Mouse (Mus musculus): ENCODE results near the gene Mcur1. TPM values are rescaled to one million over a fixed set of nuclear protein-coding genes. Genes with fewer than 3 reads are reported as not detected.
A peak's percentile ranks its signal among the peaks of the same experiment; 100 is the strongest.

The Mcur1 gene
- polyA plus RNA-seq, 1 experiment from 2014 or later = 7.3 TPM

GRCm38 (mm10) chr13:43558959-43559358 is 1.0 kb downstream of the Mcur1 start:
- 43% methylated on average over 6 of the region's 6 CpGs for WGBS
- Histone ChIP-seq H3K36me3 (peaks cover 14% of the 10 kb centered on the region), H3K27ac (no peak overlapping the region), H3K4me3 (peak overlapping the region; percentile 79), H3K27me3 (ENCODE audit: insufficient read depth, poor library complexity, severe bottlenecking) (peaks cover 33% of the 10 kb centered on the region), H3K4me1 (replicated peaks) (peaks cover 30% of the 10 kb centered on the region), H3K9me3 (no peaks in the 10 kb centered on the region)
- no peak for DNase-seq (ENCODE audit: low spot score)

GRCm38 (mm10) chr13:43558357-43558756 is 1.6 kb downstream of the Mcur1 start:
- Histone ChIP-seq H3K27me3 (ENCODE audit: insufficient read depth, poor library complexity, severe bottlenecking) (peaks cover 33% of the 10 kb centered on the region), H3K4me3 (0 out of 2 replicates have a peak overlapping the region, but pooled peaks have one; percentile 79), H3K27ac (no peak overlapping the region), H3K36me3 (peaks cover 20% of the 10 kb centered on the region), H3K4me1 (replicated peaks) (peaks cover 30% of the 10 kb centered on the region), H3K9me3 (no peaks in the 10 kb centered on the region)
- 92% methylated on average over 6 of the region's 6 CpGs for WGBS
- no peak for DNase-seq (ENCODE audit: low spot score)

DNA sequence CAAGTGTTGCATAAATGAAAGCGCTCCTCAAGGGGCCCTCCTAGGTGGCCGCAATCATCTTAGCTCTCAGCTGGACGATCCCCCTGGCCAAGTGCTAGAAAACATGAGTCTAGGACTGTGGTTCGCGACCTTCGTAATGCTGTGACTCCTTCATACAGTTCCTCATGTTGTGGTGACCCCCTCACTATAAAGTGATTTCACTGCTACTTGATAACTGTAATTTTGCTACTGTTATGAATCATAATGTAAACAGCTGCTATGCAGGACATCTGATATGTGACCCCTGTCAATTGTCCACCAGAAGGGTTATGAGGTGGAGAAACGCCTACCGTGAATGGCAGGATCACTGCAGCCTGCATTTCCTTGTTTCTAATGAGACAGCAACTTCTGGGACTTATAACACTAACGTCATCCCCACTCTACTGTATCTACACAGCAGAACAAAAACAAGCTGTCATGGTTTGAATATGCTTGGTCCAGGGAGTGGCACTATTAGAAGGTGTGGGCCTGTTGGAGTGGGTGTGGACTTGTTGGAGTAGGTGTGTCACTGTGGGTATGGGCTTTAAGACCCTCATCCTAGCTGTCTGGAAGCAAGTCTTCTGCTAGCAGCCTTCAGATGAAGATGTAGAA is 3.0 kb downstream of the Mcur1 start:
- H3K4me3 ChIP-seq = no peak overlapping the region
- H3K9me3 ChIP-seq = no peaks in the 10 kb centered on the region
- H3K27ac ChIP-seq = no peak overlapping the region
- H3K36me3 ChIP-seq = peaks cover 27% of the 10 kb centered on the region
- no peak for DNase-seq (ENCODE audit: low spot score)
- WGBS = 88% methylated on average over 9 of the region's 9 CpGs
- peaks cover 30% of the 10 kb centered on the region for H3K4me1 ChIP-seq (replicated peaks)
- peaks cover 25% of the 10 kb centered on the region for H3K27me3 ChIP-seq (ENCODE audit: insufficient read depth, poor library complexity, severe bottlenecking)

- 92% methylated on average over 9 of the region's 9 CpGs for WGBS
- no peak for DNase-seq (ENCODE audit: low spot score)
These were observed 4.7 kb downstream of the Mcur1 start for GRCm38 (mm10) chr13:43555321-43555720.

DNA sequence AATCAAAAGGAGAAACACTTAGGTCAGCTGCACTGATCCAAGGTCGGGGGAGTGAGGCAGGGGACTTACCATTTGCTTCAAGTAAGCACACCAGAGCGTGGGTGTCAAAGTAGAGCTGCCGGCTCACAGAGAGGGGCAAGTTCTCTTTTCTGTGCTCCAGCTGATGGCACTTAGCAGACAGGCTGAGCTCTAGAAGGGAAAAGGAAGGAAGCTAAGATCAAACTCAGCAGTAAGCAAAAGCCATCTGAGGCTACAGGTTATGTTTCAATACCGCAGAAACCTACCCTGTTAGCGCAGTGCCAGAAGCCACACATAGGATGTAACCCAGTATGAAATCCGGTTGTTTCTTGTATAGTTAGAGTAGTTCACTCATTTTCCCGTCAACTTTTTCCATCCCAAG is 5.2 kb downstream of the Mcur1 start:
- H3K27me3 ChIP-seq (ENCODE audit: insufficient read depth, poor library complexity, severe bottlenecking) = peaks cover 10% of the 10 kb centered on the region
- no peak for DNase-seq (ENCODE audit: low spot score)
- no peak overlapping the region for H3K27ac ChIP-seq
- 88% methylated on average over 7 of the region's 7 CpGs for WGBS
- H3K36me3 ChIP-seq = peaks cover 44% of the 10 kb centered on the region
- H3K9me3 ChIP-seq = no peaks in the 10 kb centered on the region
- H3K4me1 ChIP-seq (replicated peaks) = peaks cover 13% of the 10 kb centered on the region
- H3K4me3 ChIP-seq = no peak overlapping the region

More at GRCm38 (mm10) chr13:43555321-43555720, 4.7 kb downstream of the Mcur1 start:
- no peaks in the 10 kb centered on the region for H3K9me3 ChIP-seq
- peaks cover 18% of the 10 kb centered on the region for H3K4me1 ChIP-seq (replicated peaks)
- H3K36me3 ChIP-seq = peaks cover 39% of the 10 kb centered on the region
- H3K4me3 ChIP-seq = no peak overlapping the region
- no peak overlapping the region for H3K27ac ChIP-seq
- H3K27me3 ChIP-seq (ENCODE audit: insufficient read depth, poor library complexity, severe bottlenecking) = peaks cover 10% of the 10 kb centered on the region

- Histone ChIP-seq H3K27me3 (ENCODE audit: insufficient read depth, poor library complexity, severe bottlenecking) (no peaks in the 10 kb centered on the region), H3K36me3 (peaks cover 62% of the 10 kb centered on the region), H3K4me1 (replicated peaks) (no peaks in the 10 kb centered on the region), H3K27ac (no peak overlapping the region), H3K9me3 (no peaks in the 10 kb centered on the region), H3K4me3 (no peak overlapping the region)
- no peak for DNase-seq (ENCODE audit: low spot score)
- WGBS = 91% methylated on average over 8 of the region's 8 CpGs
These were observed 9.3 kb downstream of the Mcur1 start for GRCm38 (mm10) chr13:43550676-43551075.

- no peak overlapping the region for H3K4me3 ChIP-seq
- H3K27me3 ChIP-seq (ENCODE audit: insufficient read depth, poor library complexity, severe bottlenecking) = no peaks in the 10 kb centered on the region
- 88% methylated on average over 7 of the region's 7 CpGs for WGBS
- no peaks in the 10 kb centered on the region for H3K9me3 ChIP-seq
- no peak overlapping the region for H3K27ac ChIP-seq
- peaks cover 64% of the 10 kb centered on the region for H3K36me3 ChIP-seq
- DNase-seq (ENCODE audit: low spot score) = no peak
- H3K4me1 ChIP-seq (replicated peaks) = no peaks in the 10 kb centered on the region
These were observed 10.1 kb downstream of the Mcur1 start for GRCm38 (mm10) chr13:43549870-43550269.

DNA sequence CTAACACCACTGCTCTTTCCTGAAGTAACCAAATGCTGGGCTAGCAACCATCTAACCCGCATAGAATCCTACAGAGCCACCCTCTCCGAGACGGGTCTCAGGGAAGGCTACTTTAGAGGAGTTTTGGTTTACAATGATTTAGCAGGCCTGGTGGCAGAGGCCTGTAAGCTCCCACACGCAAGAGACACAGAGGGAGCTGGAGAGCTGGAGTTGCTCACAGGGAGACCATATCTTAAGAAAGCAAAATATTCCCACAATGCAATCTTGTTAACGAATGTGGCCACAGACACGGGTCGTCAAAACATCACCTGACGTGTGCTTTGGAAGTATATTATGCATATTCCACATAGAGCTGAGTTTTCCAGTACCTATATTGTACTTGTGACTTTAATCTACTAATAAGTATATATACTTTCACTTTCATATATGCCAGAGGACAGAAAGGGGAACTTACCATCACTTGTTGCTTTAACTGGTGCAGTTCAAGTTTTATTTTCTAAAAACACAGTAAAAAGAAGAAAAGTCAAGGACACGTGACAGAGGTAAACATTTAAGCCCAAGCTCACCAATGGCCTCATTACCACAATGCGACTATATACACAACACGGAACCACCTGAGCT is 10.8 kb downstream of the Mcur1 start:
- Histone ChIP-seq H3K36me3 (peaks cover 64% of the 10 kb centered on the region), H3K4me3 (no peak overlapping the region), H3K4me1 (replicated peaks) (no peaks in the 10 kb centered on the region), H3K9me3 (no peaks in the 10 kb centered on the region), H3K27ac (no peak overlapping the region), H3K27me3 (ENCODE audit: insufficient read depth, poor library complexity, severe bottlenecking) (no peaks in the 10 kb centered on the region)
- 93% methylated on average over 11 of the region's 11 CpGs for WGBS
- DNase-seq (ENCODE audit: low spot score) = no peak

GRCm38 (mm10) chr13:43548617-43549016 is 11.4 kb downstream of the Mcur1 start:
- no peaks in the 10 kb centered on the region for H3K4me1 ChIP-seq (replicated peaks)
- DNase-seq (ENCODE audit: low spot score) = no peak
- no peaks in the 10 kb centered on the region for H3K27me3 ChIP-seq (ENCODE audit: insufficient read depth, poor library complexity, severe bottlenecking)
- peaks cover 64% of the 10 kb centered on the region for H3K36me3 ChIP-seq
- H3K27ac ChIP-seq = no peak overlapping the region
- no peak overlapping the region for H3K4me3 ChIP-seq
- no peaks in the 10 kb centered on the region for H3K9me3 ChIP-seq
- WGBS = 79% methylated on average over 5 of the region's 5 CpGs

DNA sequence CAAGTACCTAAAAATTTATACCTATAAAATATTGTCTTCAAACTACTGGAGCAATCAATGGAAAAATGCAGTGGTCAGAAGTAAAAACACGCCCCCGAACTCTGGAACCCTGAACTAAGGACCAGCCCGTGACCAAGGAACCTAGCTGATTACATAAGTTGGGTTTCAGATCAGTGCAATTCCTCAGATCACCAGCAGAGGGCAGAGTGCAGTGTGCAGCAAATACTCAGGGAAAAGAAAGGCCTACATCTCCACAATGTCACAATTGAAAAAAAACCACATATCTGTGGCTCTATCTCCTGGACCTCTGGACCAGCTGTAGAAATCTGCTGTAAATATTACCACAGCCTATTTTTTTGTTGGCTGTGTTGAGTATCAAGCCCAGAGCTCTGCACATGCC is 13.1 kb downstream of the Mcur1 start:
- H3K36me3 ChIP-seq = peaks cover 54% of the 10 kb centered on the region
- no peak overlapping the region for H3K27ac ChIP-seq
- WGBS = 48% methylated on average over 3 of the region's 3 CpGs
- no peaks in the 10 kb centered on the region for H3K4me1 ChIP-seq (replicated peaks)
- peak; percentile 78 for DNase-seq (ENCODE audit: low spot score)
- H3K9me3 ChIP-seq = no peaks in the 10 kb centered on the region
- H3K4me3 ChIP-seq = no peak overlapping the region
- H3K27me3 ChIP-seq (ENCODE audit: insufficient read depth, poor library complexity, severe bottlenecking) = no peaks in the 10 kb centered on the region

- Histone ChIP-seq H3K36me3 (peaks cover 15% of the 10 kb centered on the region), H3K9me3 (no peaks in the 10 kb centered on the region), H3K27me3 (ENCODE audit: insufficient read depth, poor library complexity, severe bottlenecking) (no peaks in the 10 kb centered on the region), H3K4me3 (no peak overlapping the region), H3K27ac (no peak overlapping the region), H3K4me1 (replicated peaks) (peaks cover 8% of the 10 kb centered on the region; the same call in 1 of the 2 replicates)
- no peak for DNase-seq (ENCODE audit: low spot score)
- 92% methylated on average over 14 of the region's 14 CpGs for WGBS
These were observed 19.7 kb downstream of the Mcur1 start for GRCm38 (mm10) chr13:43540205-43540815.

DNA sequence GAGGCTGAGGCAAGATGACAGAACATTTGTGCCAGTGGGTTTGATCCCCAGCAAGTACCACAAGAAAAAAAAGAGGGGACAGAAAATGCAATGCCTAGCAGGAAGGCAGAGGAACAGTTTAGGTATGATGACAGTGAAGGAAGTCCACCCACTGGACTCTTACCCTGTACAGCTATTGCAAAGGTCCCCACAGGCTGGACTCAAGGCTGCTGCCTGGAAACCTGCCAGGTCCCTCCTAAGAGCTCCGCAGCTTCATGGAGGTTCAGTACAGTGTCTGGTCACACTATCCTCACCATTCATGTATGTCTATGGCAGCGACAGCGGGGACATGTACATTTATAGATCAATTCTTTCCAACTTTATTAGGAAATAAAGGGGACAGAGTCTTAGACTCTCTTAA is 20.6 kb downstream of the Mcur1 start:
- no peak overlapping the region for H3K4me3 ChIP-seq
- no peaks in the 10 kb centered on the region for H3K9me3 ChIP-seq
- no peak for DNase-seq (ENCODE audit: low spot score)
- peaks cover 8% of the 10 kb centered on the region; the same call in 1 of the 2 replicates for H3K4me1 ChIP-seq (replicated peaks)
- peaks cover 8% of the 10 kb centered on the region for H3K36me3 ChIP-seq
- no peak overlapping the region for H3K27ac ChIP-seq
- WGBS = 95% methylated on average over 3 of the region's 3 CpGs
- H3K27me3 ChIP-seq (ENCODE audit: insufficient read depth, poor library complexity, severe bottlenecking) = no peaks in the 10 kb centered on the region

- H3K27ac ChIP-seq = no peak overlapping the region; the same call in 1 of the 2 replicates
- no peaks in the 10 kb centered on the region for H3K36me3 ChIP-seq
- peaks cover 8% of the 10 kb centered on the region; the same call in 1 of the 2 replicates for H3K4me1 ChIP-seq (replicated peaks)
- no peaks in the 10 kb centered on the region for H3K9me3 ChIP-seq
- H3K4me3 ChIP-seq = no peak overlapping the region
- H3K27me3 ChIP-seq (ENCODE audit: insufficient read depth, poor library complexity, severe bottlenecking) = no peaks in the 10 kb centered on the region
- no peak for DNase-seq (ENCODE audit: low spot score)
- WGBS = 67% methylated on average over 6 of the region's 6 CpGs
These were observed 22.1 kb downstream of the Mcur1 start for GRCm38 (mm10) chr13:43537854-43538253.
